Mouse (Mus musculus) forebrain, embryonic 14.5 days (tissue): Measurements from ENCODE around the gene Ccdc87. TPM values are rescaled to one million over a fixed set of nuclear protein-coding genes. Genes with fewer than 3 reads are reported as not detected.

Experiments used
- ATAC-seq: fragments of 200-750 bp; cut with Nextera tagmentation; 2 replicates; pipeline ENCODE4 v1.8.0; 2017; ENCODE audit warnings: mild to moderate bottlenecking, moderate library complexity
- DNase-seq: peaks from one replicate; pipeline ENCODE4 v3.0.0-alpha.2; 2015; ENCODE audit warnings: low spot score
- H3K27ac ChIP-seq: fragments of 300-500 bp; sonication (generic); 2 replicates; pipeline ENCODE4 v1.5.1; 2014; ENCODE audit warnings: low read depth, mild to moderate bottlenecking, control low read depth, low read length, moderate library complexity
- H3K27me3 ChIP-seq: fragments of 300-500 bp; sonication (generic); replicated peaks from 2 replicates; pipeline ENCODE4 v1.6.1; 2014; ENCODE audit warnings: low read length, control low read depth, mixed read lengths; ENCODE audit not compliant: control insufficient read depth, insufficient read depth
- H3K36me3 ChIP-seq: fragments of 300-500 bp; sonication (generic); 2 replicates; pipeline ENCODE4 v1.6.1; 2014; ENCODE audit warnings: low read length, control low read depth; ENCODE audit not compliant: control insufficient read depth, insufficient read depth
- H3K4me1 ChIP-seq: fragments of 300-500 bp; sonication (generic); 2 replicates; pipeline ENCODE4 v1.6.1; 2014; ENCODE audit warnings: antibody characterized with exemption, low read length, control low read depth; ENCODE audit not compliant: control insufficient read depth, insufficient read depth
- H3K4me2 ChIP-seq: fragments of 300-500 bp; sonication (generic); 2 replicates; pipeline ENCODE4 v1.6.1; 2014; ENCODE audit warnings: mild to moderate bottlenecking, control low read depth, low read length
- H3K4me3 ChIP-seq: fragments of 300-500 bp; sonication (generic); 2 replicates; pipeline ENCODE4 v1.5.1; 2014; ENCODE audit warnings: low read depth, low read length, control low read depth
- H3K9ac ChIP-seq: fragments of 300-500 bp; sonication (generic); 2 replicates; pipeline ENCODE4 v1.6.1; 2014; ENCODE audit warnings: mild to moderate bottlenecking, low read length, control low read depth, moderate library complexity
- H3K9me3 ChIP-seq: fragments of 300-500 bp; sonication (generic); replicated peaks from 2 replicates; pipeline ENCODE4 v1.6.1; 2016; ENCODE audit warnings: low read length, control low read depth, mixed read lengths; ENCODE audit not compliant: control insufficient read depth
- WGBS: fragments of 180-500 bp; shearing (Covaris S2); extraction: QIAGEN DNeasy Blood & Tissue Kit; methylation state at CpG from one replicate; pipeline ENCODE4 v1.1.7; 2014; 5-methylcytosine and 5-hydroxymethylcytosine counted together
- polyA plus RNA-seq: library from polyadenylated mRNA; unstranded; fragments of >200 nt; fragmentation: Nextera tagmentation; extraction: Ambion mirVana; gene quantifications from 2 replicates; pipeline ENCODE4 v1.2.1, GENCODE M21; 2014

The Ccdc87 gene
- polyA plus RNA-seq = 0.50 and 0.69 TPM in 2 replicates

GRCm38 (mm10) chr19:4839149-4839548 is at the start of gene Ccdc87, which contains the start of gene Ccs:
TSS of gene Ccdc87 (plus strand) at chr19:4839366.
TSS of gene Ccs (minus strand) at chr19:4839332.
- DNase-seq = peak; percentile 97
- Histone ChIP-seq H3K27me3 (peaks cover 14% of the 10 kb centered on the region; the same call in 1 of the 2 replicates), H3K4me2 (peak within 1 kb of the TSS; percentile 96), H3K27ac (no peak within 1 kb of the TSS), H3K9me3 (no peaks in the 10 kb centered on the region), H3K4me1 (peaks cover 9% of the 10 kb centered on the region), H3K36me3 (no peaks in the 10 kb centered on the region), H3K4me3 (peak within 1 kb of the TSS; percentile 53), H3K9ac (peak within 1 kb of the TSS; percentile 72)
- WGBS = under 1% methylated on average over 25 of the region's 25 CpGs
- peak; percentile 99 for ATAC-seq

GRCm38 (mm10) chr19:4793281-4793830 is 45.8 kb upstream of the Ccdc87 start:
- ATAC-seq = peak; percentile 56
- Histone ChIP-seq H3K27me3 (no peaks in the 10 kb centered on the region), H3K27ac (peak overlapping the region; percentile 75), H3K9ac (peak overlapping the region; percentile 77), H3K4me1 (peaks cover 35% of the 10 kb centered on the region), H3K4me2 (peak overlapping the region; percentile 84), H3K36me3 (peaks cover 38% of the 10 kb centered on the region), H3K9me3 (no peaks in the 10 kb centered on the region), H3K4me3 (peak overlapping the region; percentile 78)
- DNase-seq = no peak
- WGBS = 1% methylated on average over 16 of the region's 16 CpGs

- peak within 1 kb of the TSS; percentile 75 for H3K27ac ChIP-seq
- WGBS = under 1% methylated on average over 31 of the region's 31 CpGs
Measured at GRCm38 (mm10) chr19:4793831-4794422, 45.2 kb upstream of the Ccdc87 start, which contains the start of gene Rbm4. TSS of gene Rbm4 (minus strand) at chr19:4793901.

GRCm38 (mm10) chr19:4795929-4796328 is 43.2 kb upstream of the Ccdc87 start:
- H3K4me2 ChIP-seq = no peak overlapping the region
- H3K27ac ChIP-seq = no peak overlapping the region
- no peaks in the 10 kb centered on the region for H3K9me3 ChIP-seq
- H3K36me3 ChIP-seq = peaks cover 40% of the 10 kb centered on the region
- peaks cover 18% of the 10 kb centered on the region for H3K4me1 ChIP-seq
- H3K9ac ChIP-seq = no peak overlapping the region
- DNase-seq (no peak), ATAC-seq (no peak)
- H3K4me3 ChIP-seq = no peak overlapping the region
- WGBS = 81% methylated on average over 1 of the region's 1 CpGs
- H3K27me3 ChIP-seq = no peaks in the 10 kb centered on the region

More at GRCm38 (mm10) chr19:4793831-4794422, 45.2 kb upstream of the Ccdc87 start, which contains the start of gene Rbm4:
- peaks cover 34% of the 10 kb centered on the region for H3K4me1 ChIP-seq
- H3K9me3 ChIP-seq = no peaks in the 10 kb centered on the region
- H3K4me2 ChIP-seq = peak within 1 kb of the TSS; percentile 84
- H3K9ac ChIP-seq = peak within 1 kb of the TSS; percentile 77
- DNase-seq = peak; percentile 100
- H3K4me3 ChIP-seq = peak within 1 kb of the TSS; percentile 78
- peaks cover 36% of the 10 kb centered on the region for H3K36me3 ChIP-seq
- peak; percentile 99 for ATAC-seq
- H3K27me3 ChIP-seq = no peaks in the 10 kb centered on the region

GRCm38 (mm10) chr19:4797846-4798245 is 41.3 kb upstream of the Ccdc87 start:
- Histone ChIP-seq H3K4me3 (no peak overlapping the region), H3K9me3 (no peaks in the 10 kb centered on the region), H3K4me2 (no peak overlapping the region), H3K9ac (no peak overlapping the region), H3K27ac (no peak overlapping the region), H3K4me1 (peaks cover 6% of the 10 kb centered on the region), H3K36me3 (peaks cover 48% of the 10 kb centered on the region), H3K27me3 (no peaks in the 10 kb centered on the region)
- 97% methylated on average over 2 of the region's 2 CpGs for WGBS
- ATAC-seq (no peak), DNase-seq (no peak)

GRCm38 (mm10) chr19:4799083-4799482 is 40.1 kb upstream of the Ccdc87 start:
- H3K4me2 ChIP-seq = no peak overlapping the region
- no peak overlapping the region for H3K9ac ChIP-seq
- peaks cover 4% of the 10 kb centered on the region for H3K4me1 ChIP-seq
- ATAC-seq (no peak), DNase-seq (no peak)
- no peak overlapping the region for H3K27ac ChIP-seq
- H3K4me3 ChIP-seq = no peak overlapping the region
- H3K36me3 ChIP-seq = peaks cover 59% of the 10 kb centered on the region
- no peaks in the 10 kb centered on the region for H3K9me3 ChIP-seq
- no peaks in the 10 kb centered on the region for H3K27me3 ChIP-seq
- WGBS = 92% methylated on average over 5 of the region's 5 CpGs

GRCm38 (mm10) chr19:4802691-4803091 is 36.5 kb upstream of the Ccdc87 start:
- Histone ChIP-seq H3K9me3 (no peaks in the 10 kb centered on the region), H3K4me2 (no peak overlapping the region), H3K4me3 (no peak overlapping the region), H3K9ac (no peak overlapping the region), H3K27ac (no peak overlapping the region), H3K27me3 (no peaks in the 10 kb centered on the region), H3K4me1 (no peaks in the 10 kb centered on the region), H3K36me3 (peaks cover 57% of the 10 kb centered on the region)
- DNase-seq = no peak
- 93% methylated on average over 7 of the region's 7 CpGs for WGBS
- no peak for ATAC-seq

- H3K4me3 ChIP-seq = no peak overlapping the region
- no peak overlapping the region for H3K9ac ChIP-seq
- no peak overlapping the region for H3K27ac ChIP-seq
- H3K9me3 ChIP-seq = no peaks in the 10 kb centered on the region
- no peaks in the 10 kb centered on the region for H3K27me3 ChIP-seq
- DNase-seq (no peak), ATAC-seq (no peak)
- H3K4me1 ChIP-seq = peaks cover under 1% of the 10 kb centered on the region; the same call in 1 of the 2 replicates
- 83% methylated on average over 10 of the region's 10 CpGs for WGBS
- H3K36me3 ChIP-seq = peaks cover 53% of the 10 kb centered on the region
- H3K4me2 ChIP-seq = no peak overlapping the region
Measured at GRCm38 (mm10) chr19:4803283-4803682, 35.9 kb upstream of the Ccdc87 start.

- ATAC-seq (no peak), DNase-seq (no peak)
- Histone ChIP-seq H3K27me3 (no peaks in the 10 kb centered on the region), H3K36me3 (no peaks in the 10 kb centered on the region), H3K4me1 (peaks cover 17% of the 10 kb centered on the region), H3K4me2 (peak overlapping the region; percentile 88), H3K4me3 (peak overlapping the region; percentile 79), H3K9ac (peak overlapping the region; percentile 84), H3K9me3 (0 out of 2 replicates have a peak, but pooled peaks cover under 1% of the 10 kb centered on the region), H3K27ac (peak overlapping the region; percentile 87; the same call in 1 of the 2 replicates)
- WGBS = under 1% methylated on average over 14 of the region's 14 CpGs
Measured at GRCm38 (mm10) chr19:4810309-4810708, 28.9 kb upstream of the Ccdc87 start.
